Mouse (Mus musculus): ENCODE data around the gene Zcchc2. TPM values are rescaled to one million over a fixed set of nuclear protein-coding genes. Genes with fewer than 3 reads are reported as not detected.
A peak's percentile ranks its signal among the peaks of the same experiment; 100 is the strongest.

Gene Zcchc2
- polyA plus RNA-seq, 1 experiment from 2014 or later, result 1.7 TPM

DNA sequence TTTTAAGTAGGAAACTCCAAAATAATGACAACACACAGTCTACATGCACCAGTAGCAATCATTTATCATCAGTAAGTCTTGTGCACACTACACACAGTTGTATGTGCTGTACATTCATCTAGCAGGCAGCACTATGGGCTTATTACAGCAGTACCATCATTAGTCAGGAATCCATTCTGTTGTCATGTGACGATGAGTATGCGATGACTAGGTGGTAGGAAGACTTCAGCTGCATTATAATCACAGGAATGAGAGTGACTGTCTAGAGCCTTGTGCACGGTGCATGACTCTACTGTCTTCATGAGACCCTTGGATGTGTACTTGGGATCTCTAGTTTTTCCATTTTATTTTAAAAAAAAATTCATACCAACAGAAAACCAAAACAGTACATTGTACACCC lies 6.0 kb upstream of the Zcchc2 start:
- Histone ChIP-seq H3K4me1 (ENCODE audit: insufficient read depth, low read depth, low read length) (no peaks in the 10 kb centered on the region), H3K4me2 (replicated peaks; ENCODE audit: low read depth, low read length) (no peak overlapping the region), H3K36me3 (ENCODE audit: insufficient read depth, low read length) (no peaks in the 10 kb centered on the region), H3K9me3 (ENCODE audit: low read length) (no peaks in the 10 kb centered on the region), H3K9ac (replicated peaks; ENCODE audit: low read depth) (no peak overlapping the region), H3K27me3 (replicated peaks; ENCODE audit: insufficient read depth, low read length) (no peaks in the 10 kb centered on the region), H3K4me3 (ENCODE audit: low read depth, low read length) (no peak overlapping the region), H3K27ac (ENCODE audit: low read length) (no peak overlapping the region)
- ATAC-seq, result no peak
- DNase-seq (ENCODE audit: low spot score), result no peak
- no peak for TF ChIP-seq CTCF (IDR thresholded peaks at IDR 0.05)
- no peak for TF ChIP-seq EP300 (IDR thresholded peaks at IDR 0.05)
- 98% methylated on average over 3 of the region's 3 CpGs for WGBS

DNA sequence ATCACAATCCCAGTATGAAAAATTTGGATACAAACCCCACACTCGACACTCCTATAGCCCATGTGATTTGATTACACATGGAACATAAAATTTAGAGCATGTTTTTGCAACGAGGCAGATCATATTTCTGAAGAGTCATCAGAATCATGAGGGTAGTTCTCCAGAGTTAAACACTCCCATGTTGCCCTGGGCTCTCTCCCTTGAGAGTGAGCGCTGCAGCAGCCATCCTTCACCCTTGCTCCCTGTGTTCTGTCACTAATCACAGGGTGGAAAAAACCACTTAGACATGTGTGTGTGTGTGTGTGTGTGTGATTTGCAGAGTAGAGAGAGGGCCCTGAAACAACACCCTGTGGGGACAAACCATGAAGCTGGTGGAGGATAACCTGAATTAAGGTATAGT lies 2.0 kb upstream of the Zcchc2 start:
- no peaks in the 10 kb centered on the region for H3K27me3 ChIP-seq (replicated peaks; ENCODE audit: insufficient read depth, low read length)
- H3K27ac ChIP-seq (ENCODE audit: low read length), result no peak overlapping the region
- ATAC-seq, result no peak
- 42% methylated on average over 3 of the region's 3 CpGs for WGBS
- H3K36me3 ChIP-seq (ENCODE audit: insufficient read depth, low read length), result no peaks in the 10 kb centered on the region
- TF ChIP-seq EP300 (IDR thresholded peaks at IDR 0.05) (no peak), CTCF (IDR thresholded peaks at IDR 0.05) (no peak)
- peak; percentile 44 for DNase-seq (ENCODE audit: low spot score)
- no peaks in the 10 kb centered on the region for H3K9me3 ChIP-seq (ENCODE audit: low read length)
- no peak overlapping the region for H3K4me2 ChIP-seq (replicated peaks; ENCODE audit: low read depth, low read length)
- H3K4me3 ChIP-seq (ENCODE audit: low read depth, low read length), result no peak overlapping the region
- H3K9ac ChIP-seq (replicated peaks; ENCODE audit: low read depth), result no peak overlapping the region
- peaks cover 9% of the 10 kb centered on the region; the same call in 1 of the 2 replicates for H3K4me1 ChIP-seq (ENCODE audit: insufficient read depth, low read depth, low read length)

DNA sequence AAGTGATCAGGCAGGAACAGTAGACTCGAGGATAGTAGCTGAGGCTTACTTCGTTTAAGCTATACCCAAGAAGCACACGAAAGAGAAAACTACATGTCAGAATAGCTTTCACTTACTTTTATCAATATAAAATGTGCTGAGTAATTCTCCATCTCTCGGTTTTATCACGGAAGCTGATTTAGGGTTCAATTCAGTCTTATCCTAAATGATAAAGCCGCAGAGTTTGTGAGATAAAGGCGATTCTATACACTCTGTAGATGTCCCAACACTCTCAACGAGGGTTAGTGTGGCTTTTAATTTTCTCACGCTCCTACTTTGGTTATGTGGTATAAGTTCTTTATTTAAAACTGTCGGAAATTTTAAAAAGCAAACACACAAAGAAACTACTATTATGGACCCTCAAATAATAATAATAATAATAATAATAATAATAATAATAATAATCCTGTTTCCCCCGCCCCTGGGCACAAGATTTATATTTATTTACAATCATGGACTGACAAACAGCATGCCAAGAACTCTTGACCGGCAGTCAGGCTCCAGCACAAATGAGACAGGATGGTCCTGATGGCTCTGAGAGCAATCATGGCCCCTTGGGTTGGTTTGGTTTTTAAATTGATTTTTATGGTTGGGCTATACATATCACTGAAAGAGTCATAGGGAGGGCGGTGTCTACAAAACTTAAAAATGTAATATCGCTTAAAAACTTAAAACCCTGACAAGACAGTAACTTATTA lies 1.1 kb upstream of the Zcchc2 start:
- TF ChIP-seq CTCF (IDR thresholded peaks at IDR 0.05) (no peak), EP300 (IDR thresholded peaks at IDR 0.05) (no peak)
- DNase-seq (ENCODE audit: low spot score), result no peak
- Histone ChIP-seq H3K4me3 (ENCODE audit: low read depth, low read length) (peak overlapping the region; percentile 82), H3K4me2 (replicated peaks; ENCODE audit: low read depth, low read length) (peak overlapping the region; percentile 86), H3K9me3 (ENCODE audit: low read length) (no peaks in the 10 kb centered on the region), H3K4me1 (ENCODE audit: insufficient read depth, low read depth, low read length) (peaks cover 11% of the 10 kb centered on the region; the same call in 1 of the 2 replicates), H3K27me3 (replicated peaks; ENCODE audit: insufficient read depth, low read length) (no peaks in the 10 kb centered on the region), H3K9ac (replicated peaks; ENCODE audit: low read depth) (peak overlapping the region; percentile 71; the same call in 1 of the 2 replicates), H3K36me3 (ENCODE audit: insufficient read depth, low read length) (no peaks in the 10 kb centered on the region), H3K27ac (ENCODE audit: low read length) (no peak overlapping the region)
- WGBS, result 65% methylated on average over 14 of the region's 14 CpGs
- no peak for ATAC-seq

DNA sequence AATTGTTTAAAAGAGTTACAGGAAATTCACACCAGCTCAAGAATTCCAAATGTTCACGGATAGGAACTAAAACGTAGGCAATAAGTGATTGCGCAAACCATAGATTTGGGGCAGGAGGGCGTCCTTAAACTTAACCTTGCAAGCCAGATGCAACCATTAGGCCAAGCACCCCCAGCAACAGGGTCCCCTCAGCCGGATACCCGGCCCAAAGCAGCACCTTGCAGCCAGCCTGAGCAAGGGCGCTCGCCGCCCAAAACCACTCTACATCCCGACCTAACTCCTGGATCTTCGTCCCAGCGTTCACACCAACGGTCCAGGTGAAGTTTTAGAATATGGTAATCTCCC lies 594 bp upstream of the Zcchc2 start:
- Histone ChIP-seq H3K27ac (ENCODE audit: low read length) (peak overlapping the region; percentile 72), H3K4me1 (ENCODE audit: insufficient read depth, low read depth, low read length) (peaks cover 14% of the 10 kb centered on the region; the same call in 1 of the 2 replicates), H3K9me3 (ENCODE audit: low read length) (no peaks in the 10 kb centered on the region), H3K4me3 (ENCODE audit: low read depth, low read length) (peak overlapping the region; percentile 82), H3K9ac (replicated peaks; ENCODE audit: low read depth) (peak overlapping the region; percentile 71), H3K4me2 (replicated peaks; ENCODE audit: low read depth, low read length) (peak overlapping the region; percentile 86), H3K27me3 (replicated peaks; ENCODE audit: insufficient read depth, low read length) (no peaks in the 10 kb centered on the region), H3K36me3 (ENCODE audit: insufficient read depth, low read length) (no peaks in the 10 kb centered on the region)
- DNase-seq (ENCODE audit: low spot score) (peak; percentile 30), ATAC-seq (no peak)
- no peak for TF ChIP-seq CTCF (IDR thresholded peaks at IDR 0.05)
- TF ChIP-seq EP300 (IDR thresholded peaks at IDR 0.05), result no peak
- 1% methylated on average over 13 of the region's 13 CpGs for WGBS

DNA sequence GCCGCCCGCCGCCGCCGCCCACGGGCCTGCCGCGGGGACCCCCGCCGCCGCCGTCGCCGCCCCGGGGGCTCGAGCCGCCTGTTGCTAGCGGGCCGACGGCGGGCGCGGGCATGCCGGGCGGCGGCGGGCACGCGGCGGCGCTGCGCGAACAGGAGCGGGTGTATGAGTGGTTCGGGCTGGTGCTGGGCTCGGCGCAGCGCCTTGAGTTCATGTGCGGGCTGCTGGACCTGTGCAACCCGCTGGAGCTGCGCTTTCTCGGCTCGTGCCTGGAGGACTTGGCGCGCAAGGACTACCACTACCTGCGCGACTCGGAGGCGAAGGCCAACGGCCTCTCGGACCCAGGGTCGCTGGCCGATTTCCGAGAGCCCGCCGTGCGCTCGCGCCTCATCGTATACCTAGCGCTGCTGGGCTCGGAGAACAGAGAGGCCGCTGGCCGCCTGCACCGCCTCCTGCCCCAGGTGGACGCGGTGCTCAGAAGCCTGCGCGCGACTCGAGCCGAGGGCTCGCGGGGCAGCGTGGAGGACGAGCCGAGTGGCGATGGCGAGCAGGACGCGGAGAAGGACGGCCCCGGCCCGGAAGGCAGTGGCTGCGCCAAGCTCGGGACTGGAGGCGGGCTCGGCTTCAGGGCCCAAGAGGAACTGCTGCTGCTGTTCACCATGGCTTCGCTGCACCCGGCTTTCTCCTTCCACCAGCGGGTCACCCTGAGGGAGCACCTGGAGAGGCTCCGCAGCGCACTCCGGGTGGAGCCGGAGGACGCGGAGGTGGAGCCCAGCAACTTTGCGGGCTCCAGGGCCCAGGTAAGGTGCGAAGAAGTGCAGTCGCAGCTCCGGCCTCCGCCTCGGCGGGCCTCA lies 930 bp downstream of the Zcchc2 start:
- TF ChIP-seq EP300 (IDR thresholded peaks at IDR 0.05), result no peak
- no peak for TF ChIP-seq CTCF (IDR thresholded peaks at IDR 0.05)
- Histone ChIP-seq H3K36me3 (ENCODE audit: insufficient read depth, low read length) (no peaks in the 10 kb centered on the region), H3K4me3 (ENCODE audit: low read depth, low read length) (peak overlapping the region; percentile 82), H3K4me2 (replicated peaks; ENCODE audit: low read depth, low read length) (peak overlapping the region; percentile 97), H3K27me3 (replicated peaks; ENCODE audit: insufficient read depth, low read length) (no peaks in the 10 kb centered on the region), H3K9ac (replicated peaks; ENCODE audit: low read depth) (peak overlapping the region; percentile 70), H3K27ac (ENCODE audit: low read length) (peak overlapping the region; percentile 94), H3K9me3 (ENCODE audit: low read length) (no peaks in the 10 kb centered on the region), H3K4me1 (ENCODE audit: insufficient read depth, low read depth, low read length) (peaks cover 14% of the 10 kb centered on the region; the same call in 1 of the 2 replicates)
- peak; percentile 68 for DNase-seq (ENCODE audit: low spot score)
- peak; percentile 18 for ATAC-seq
- WGBS, result under 1% methylated on average over 87 of the region's 104 CpGs

Data from lung, postnatal 0 days (tissue).